Mouse (Mus musculus) stomach, embryonic 16.5 days (tissue): Measurements from ENCODE around the gene Tbcel. TPM values are rescaled to one million over a fixed set of nuclear protein-coding genes. Genes with fewer than 3 reads are reported as not detected.
A peak's percentile ranks its signal among the peaks of the same experiment; 100 is the strongest.

ENCODE experiments used
- ATAC-seq: fragments of 200-750 bp; cut with Nextera tagmentation; 2 replicates; pipeline ENCODE4 v1.8.0; 2017; ENCODE audit warnings: moderate number of reproducible peaks, moderate TSS enrichment; ENCODE audit not compliant: insufficient read depth, low FRiP score
- H3K27ac ChIP-seq: fragments of 300-500 bp; sonication (generic); 2 replicates; pipeline ENCODE4 v1.5.1; 2014; ENCODE audit warnings: low read length
- H3K27me3 ChIP-seq: fragments of 300-500 bp; sonication (generic); 2 replicates; pipeline ENCODE4 v1.6.1; 2014; ENCODE audit warnings: low read length, control low read depth, mixed read lengths; ENCODE audit not compliant: control insufficient read depth, insufficient read depth
- H3K36me3 ChIP-seq: fragments of 300-500 bp; sonication (generic); 2 replicates; pipeline ENCODE4 v1.6.1; 2014; ENCODE audit warnings: low read length; ENCODE audit not compliant: control insufficient read depth, insufficient read depth
- H3K4me1 ChIP-seq: fragments of 300-500 bp; sonication (generic); 2 replicates; pipeline ENCODE4 v1.6.1; 2014; ENCODE audit warnings: low read length, control low read depth, mixed read lengths; ENCODE audit not compliant: control insufficient read depth, insufficient read depth
- H3K4me2 ChIP-seq: fragments of 300-500 bp; sonication (generic); 2 replicates; pipeline ENCODE4 v1.6.1; 2014; ENCODE audit warnings: low read depth, low read length, mixed read lengths
- H3K4me3 ChIP-seq: fragments of 300-500 bp; sonication (generic); replicated peaks from 2 replicates; pipeline ENCODE4 v1.5.1; 2014; ENCODE audit warnings: mild to moderate bottlenecking, low read length
- H3K9ac ChIP-seq: fragments of 300-500 bp; sonication (generic); 2 replicates; pipeline ENCODE4 v1.6.1; 2014; ENCODE audit warnings: low read length
- H3K9me3 ChIP-seq: fragments of 300-500 bp; sonication (generic); replicated peaks from 2 replicates; pipeline ENCODE4 v1.6.1; 2016; ENCODE audit warnings: low read length, control low read depth; ENCODE audit not compliant: control insufficient read depth
- WGBS: fragments of 180-500 bp; shearing (Covaris S2); extraction: QIAGEN DNeasy Blood & Tissue Kit; methylation state at CpG from one replicate; pipeline ENCODE4 v1.1.7; 2014; 5-methylcytosine and 5-hydroxymethylcytosine counted together
- polyA plus RNA-seq: library from polyadenylated mRNA; unstranded; fragments of >200 nt; fragmentation: Nextera tagmentation; extraction: Ambion mirVana; gene quantifications from 2 replicates; pipeline ENCODE4 v1.2.1, GENCODE M21; 2015

Gene Tbcel
- polyA plus RNA-seq, 1 experiment from 2014 or later: 4.1 TPM

GRCm38 (mm10) chr9:42417352-42417952 is 90.2 kb downstream of the Tbcel start:
- Histone ChIP-seq H3K36me3 (no peaks in the 10 kb centered on the region), H3K27me3 (no peaks in the 10 kb centered on the region), H3K4me2 (no peak overlapping the region), H3K9me3 (no peaks in the 10 kb centered on the region), H3K9ac (no peak overlapping the region), H3K27ac (no peak overlapping the region; the same call in 1 of the 2 replicates), H3K4me3 (no peak overlapping the region), H3K4me1 (peaks cover 6% of the 10 kb centered on the region)
- WGBS: 64% methylated on average over 12 of the region's 12 CpGs
- ATAC-seq: peak; percentile 60

GRCm38 (mm10) chr9:42415184-42415583 is 92.4 kb downstream of the Tbcel start:
- Histone ChIP-seq H3K9me3 (no peaks in the 10 kb centered on the region), H3K27me3 (no peaks in the 10 kb centered on the region), H3K27ac (no peak overlapping the region), H3K4me1 (peaks cover 6% of the 10 kb centered on the region), H3K4me3 (no peak overlapping the region), H3K9ac (no peak overlapping the region), H3K36me3 (no peaks in the 10 kb centered on the region; the same call in 1 of the 2 replicates), H3K4me2 (no peak overlapping the region)
- WGBS: 16% methylated on average over 1 of the region's 1 CpGs
- no peak for ATAC-seq

GRCm38 (mm10) chr9:42413345-42413744 is 94.3 kb downstream of the Tbcel start:
- no peak overlapping the region for H3K4me2 ChIP-seq
- H3K27me3 ChIP-seq: no peaks in the 10 kb centered on the region
- H3K9ac ChIP-seq: no peak overlapping the region
- H3K4me3 ChIP-seq: no peak overlapping the region
- no peaks in the 10 kb centered on the region for H3K9me3 ChIP-seq
- no peak for ATAC-seq
- no peak overlapping the region for H3K27ac ChIP-seq
- no peaks in the 10 kb centered on the region; the same call in 1 of the 2 replicates for H3K36me3 ChIP-seq
- 67% methylated on average over 12 of the region's 12 CpGs for WGBS
- peaks cover 6% of the 10 kb centered on the region for H3K4me1 ChIP-seq

- Histone ChIP-seq H3K27ac (no peak overlapping the region), H3K9me3 (no peaks in the 10 kb centered on the region), H3K4me1 (peaks cover 6% of the 10 kb centered on the region), H3K27me3 (no peaks in the 10 kb centered on the region), H3K9ac (no peak overlapping the region), H3K4me3 (no peak overlapping the region), H3K4me2 (no peak overlapping the region), H3K36me3 (no peaks in the 10 kb centered on the region; the same call in 1 of the 2 replicates)
- WGBS: 78% methylated on average over 6 of the region's 6 CpGs
- ATAC-seq: no peak
Measured at GRCm38 (mm10) chr9:42411296-42411695, 96.3 kb downstream of the Tbcel start.

GRCm38 (mm10) chr9:42405736-42406135 is 101.9 kb downstream of the Tbcel start:
- no peak overlapping the region for H3K4me2 ChIP-seq
- no peak overlapping the region for H3K4me3 ChIP-seq
- H3K27ac ChIP-seq: no peak overlapping the region
- no peaks in the 10 kb centered on the region for H3K4me1 ChIP-seq
- H3K9me3 ChIP-seq: no peaks in the 10 kb centered on the region
- H3K27me3 ChIP-seq: no peaks in the 10 kb centered on the region
- no peaks in the 10 kb centered on the region for H3K36me3 ChIP-seq
- H3K9ac ChIP-seq: no peak overlapping the region
- no peak for ATAC-seq
- WGBS: 64% methylated on average over 4 of the region's 4 CpGs

- no peak for ATAC-seq
- 88% methylated on average over 6 of the region's 6 CpGs for WGBS
- H3K27ac ChIP-seq: no peak overlapping the region
Measured at GRCm38 (mm10) chr9:42401486-42401885, 106.1 kb downstream of the Tbcel start.

GRCm38 (mm10) chr9:42399829-42400228 is 107.8 kb downstream of the Tbcel start, which contains the start of gene Tecta:
Tecta (minus strand) TSS chr9:42399929.
- ATAC-seq: no peak
- WGBS: 72% methylated on average over 6 of the region's 6 CpGs
- Histone ChIP-seq H3K9me3 (no peaks in the 10 kb centered on the region), H3K36me3 (no peaks in the 10 kb centered on the region), H3K4me1 (no peaks in the 10 kb centered on the region), H3K27ac (no peak within 1 kb of the TSS), H3K4me2 (no peak within 1 kb of the TSS), H3K27me3 (no peaks in the 10 kb centered on the region), H3K9ac (no peak within 1 kb of the TSS), H3K4me3 (no peak within 1 kb of the TSS)

More at GRCm38 (mm10) chr9:42401486-42401885, 106.1 kb downstream of the Tbcel start:
- Histone ChIP-seq H3K4me1 (no peaks in the 10 kb centered on the region), H3K4me3 (no peak overlapping the region), H3K9me3 (no peaks in the 10 kb centered on the region), H3K9ac (no peak overlapping the region), H3K4me2 (no peak overlapping the region), H3K27me3 (no peaks in the 10 kb centered on the region), H3K36me3 (no peaks in the 10 kb centered on the region)

GRCm38 (mm10) chr9:42396141-42396540 is 111.5 kb downstream of the Tbcel start:
- no peak overlapping the region for H3K27ac ChIP-seq
- H3K4me1 ChIP-seq: no peaks in the 10 kb centered on the region
- no peaks in the 10 kb centered on the region for H3K9me3 ChIP-seq
- H3K36me3 ChIP-seq: no peaks in the 10 kb centered on the region
- ATAC-seq: no peak
- H3K27me3 ChIP-seq: no peaks in the 10 kb centered on the region
- H3K4me2 ChIP-seq: no peak overlapping the region
- WGBS: 71% methylated on average over 2 of the region's 2 CpGs
- no peak overlapping the region for H3K4me3 ChIP-seq
- no peak overlapping the region for H3K9ac ChIP-seq

- 83% methylated on average over 6 of the region's 6 CpGs for WGBS
- H3K36me3 ChIP-seq: no peaks in the 10 kb centered on the region
- ATAC-seq: no peak
- no peak overlapping the region for H3K4me3 ChIP-seq
- H3K9ac ChIP-seq: no peak overlapping the region
- H3K9me3 ChIP-seq: no peaks in the 10 kb centered on the region
- H3K27ac ChIP-seq: no peak overlapping the region
- no peaks in the 10 kb centered on the region for H3K4me1 ChIP-seq
- H3K27me3 ChIP-seq: no peaks in the 10 kb centered on the region
- H3K4me2 ChIP-seq: no peak overlapping the region
Measured at GRCm38 (mm10) chr9:42394903-42395302, 112.7 kb downstream of the Tbcel start.
